Mouse (Mus musculus) intestine, postnatal 0 days (tissue): ENCODE results near the gene Fam151b. TPM values are rescaled to one million over a fixed set of nuclear protein-coding genes. Genes with fewer than 3 reads are reported as not detected.

Source experiments
- ATAC-seq: fragments of 200-750 bp; cut with Nextera tagmentation; 2 replicates; pipeline ENCODE4 v1.8.0; 2017; ENCODE audit warnings: mild to moderate bottlenecking, moderate TSS enrichment, moderate library complexity
- H3K27ac ChIP-seq: fragments of 300-500 bp; sonication (generic); 2 replicates; pipeline ENCODE4 v1.5.1; 2014; ENCODE audit warnings: mild to moderate bottlenecking, low read depth, low read length, moderate library complexity
- H3K27me3 ChIP-seq: fragments of 300-500 bp; sonication (generic); replicated peaks from 2 replicates; pipeline ENCODE4 v1.6.1; 2014; ENCODE audit warnings: low read length, mixed read lengths; ENCODE audit not compliant: control insufficient read depth, insufficient read depth
- H3K36me3 ChIP-seq: fragments of 300-500 bp; sonication (generic); 2 replicates; pipeline ENCODE4 v1.6.1; 2014; ENCODE audit warnings: mild to moderate bottlenecking, moderate library complexity; ENCODE audit not compliant: control insufficient read depth, insufficient read depth
- H3K4me1 ChIP-seq: fragments of 300-500 bp; sonication (generic); replicated peaks from 2 replicates; pipeline ENCODE4 v1.6.1; 2014; ENCODE audit warnings: antibody characterized with exemption, low read length, mixed read lengths; ENCODE audit not compliant: control insufficient read depth, insufficient read depth
- H3K4me2 ChIP-seq: fragments of 300-500 bp; sonication (generic); replicated peaks from 2 replicates; pipeline ENCODE4 v1.6.1; 2014; ENCODE audit warnings: low read depth, mild to moderate bottlenecking, moderate library complexity
- H3K4me3 ChIP-seq: fragments of 300-500 bp; sonication (generic); 2 replicates; pipeline ENCODE4 v1.5.1; 2014; ENCODE audit warnings: low read depth, low read length
- H3K9ac ChIP-seq: fragments of 300-500 bp; sonication (generic); 2 replicates; pipeline ENCODE4 v1.6.1; 2014; ENCODE audit warnings: mild to moderate bottlenecking, low read depth, low read length
- H3K9me3 ChIP-seq: fragments of 300-500 bp; sonication (generic); 2 replicates; pipeline ENCODE4 v1.6.1; 2016; ENCODE audit warnings: mixed run types; ENCODE audit not compliant: control insufficient read depth
- CTCF ChIP-seq: sonication (generic); IDR thresholded peaks from 2 replicates; pipeline ENCODE4 v1.5.1; 2016; ENCODE audit warnings: low read depth, mild to moderate bottlenecking, control low read depth, antibody characterized with exemption, moderate library complexity
- WGBS: fragments of 180-500 bp; shearing (Covaris S2); extraction: QIAGEN DNeasy Blood & Tissue Kit; methylation state at CpG from one replicate; pipeline ENCODE4 v1.1.7; 2014; 5-methylcytosine and 5-hydroxymethylcytosine counted together
- polyA plus RNA-seq: library from polyadenylated mRNA; unstranded; fragments of >200 nt; fragmentation: Nextera tagmentation; extraction: Ambion mirVana; gene quantifications from 2 replicates; pipeline ENCODE4 v1.2.1, GENCODE M21; 2015

Fam151b gene
- polyA plus RNA-seq, 1 experiment from 2014 or later = 0.29 TPM

- no peak for TF ChIP-seq CTCF
- no peak overlapping the region for H3K9ac ChIP-seq
- no peak overlapping the region for H3K4me2 ChIP-seq
- H3K27me3 ChIP-seq = no peaks in the 10 kb centered on the region
- H3K9me3 ChIP-seq = 0 out of 2 replicates have a peak, but pooled peaks cover 3% of the 10 kb centered on the region
- H3K27ac ChIP-seq = no peak overlapping the region
- WGBS = 26% methylated on average over 2 of the region's 2 CpGs
- H3K4me1 ChIP-seq = no peaks in the 10 kb centered on the region
- no peaks in the 10 kb centered on the region for H3K36me3 ChIP-seq
- no peak for ATAC-seq
- no peak overlapping the region for H3K4me3 ChIP-seq
Measured at GRCm38 (mm10) chr13:92402063-92402462, 81.8 kb downstream of the Fam151b start.

Other genes starting within 250 kb of the Fam151b start
- 0.34 and 0.73 TPM in 2 replicates for gene Gm20379, start 178.0 kb downstream of the Fam151b start, polyA plus RNA-seq
- gene Dhfr, start 129.3 kb downstream of the Fam151b start, polyA plus RNA-seq = 10.2 and 11.0 TPM in 2 replicates
- 8.0 and 9.5 TPM in 2 replicates for gene Msh3, start 129.0 kb downstream of the Fam151b start, polyA plus RNA-seq
- gene Ankrd34b, start 58.1 kb downstream of the Fam151b start, polyA plus RNA-seq = 0.08 and 0.09 TPM in 2 replicates
- gene Zfyve16, start 46.9 kb upstream of the Fam151b start, polyA plus RNA-seq = 3.5 TPM in 2 replicates
- gene Spz1, start 92.2 kb upstream of the Fam151b start, polyA plus RNA-seq = not detected in 2 replicates
- 10.8 and 11.8 TPM in 2 replicates for gene Serinc5, start 127.1 kb upstream of the Fam151b start, polyA plus RNA-seq